8 mouse cellular contexts compared by ENCODE assay signal in the genomic region with DNA sequence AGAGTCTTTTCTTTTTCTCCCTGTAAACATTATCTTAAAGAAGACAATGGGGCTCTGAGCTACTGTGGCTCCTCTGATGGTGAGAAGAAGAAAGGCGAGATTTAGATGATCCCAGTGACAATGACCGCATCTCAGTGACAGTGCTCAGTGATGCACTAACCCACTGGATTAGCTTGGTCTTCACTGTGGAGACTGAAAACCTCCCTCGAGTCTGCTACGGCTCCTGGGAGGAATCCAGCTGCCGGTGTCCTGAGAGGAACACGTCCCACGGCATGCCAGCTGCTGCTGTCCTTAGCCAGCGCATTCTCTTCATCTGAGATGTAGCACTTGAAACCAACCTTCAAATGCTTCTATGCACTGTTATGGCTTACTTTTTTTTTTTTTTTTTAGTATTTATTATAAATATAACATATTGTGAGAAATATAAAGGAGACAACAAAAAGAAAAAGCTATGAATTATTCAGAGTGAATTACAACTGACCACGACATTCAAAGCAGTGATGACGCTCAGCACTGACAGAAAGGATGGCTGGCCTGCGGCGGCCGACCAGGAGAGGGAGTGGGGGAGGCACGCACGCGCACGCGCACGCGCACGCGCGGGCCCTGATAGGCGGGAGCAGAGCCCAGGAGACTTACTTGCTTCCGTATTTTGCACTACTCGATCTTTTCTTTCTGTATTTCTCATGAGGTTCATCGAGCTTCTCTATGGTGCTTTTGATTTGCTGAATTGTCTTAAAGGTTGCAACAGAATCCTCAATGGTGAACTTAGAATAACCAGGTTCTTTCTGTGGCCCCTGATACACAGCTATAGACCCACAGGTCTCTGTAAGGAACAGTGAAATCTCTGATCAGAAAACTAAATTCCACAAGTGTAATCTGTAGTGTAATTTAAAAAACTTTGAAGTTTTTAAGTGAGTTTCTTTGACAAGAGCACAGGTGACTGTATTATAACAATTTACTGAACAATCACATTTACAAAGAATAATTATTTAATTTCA. TPM values are rescaled to one million over a fixed set of nuclear protein-coding genes. Genes with fewer than 3 reads are reported as not detected.
DNase-seq lines count a peak whose midpoint lies in the region; ATAC-seq and TF ChIP-seq lines count a peak whose summit lies in the region.

No protein-coding gene starts in this region.

- WGBS in midbrain, embryonic 14.5 days: 21% methylated on average over 27 of the region's 27 CpGs
- 55% methylated on average over 27 of the region's 27 CpGs for WGBS in spleen, adult 2 months

- no peak overlapping the region for H3K27ac ChIP-seq in cortical plate, adult 2 months (ENCODE audit: insufficient read depth, low read length)
- H3K27ac ChIP-seq in midbrain, embryonic 14.5 days (replicated peaks; ENCODE audit: low read depth, low read length): peak overlapping the region; percentile 75
- H3K27ac ChIP-seq in spleen, adult 2 months (ENCODE audit: insufficient read depth, low read length): no peak overlapping the region

- H3K9ac ChIP-seq in midbrain, embryonic 14.5 days (replicated peaks; ENCODE audit: low read length): peak overlapping the region; percentile 43

- peak overlapping the region; percentile 52 for H3K4me2 ChIP-seq in midbrain, embryonic 14.5 days (ENCODE audit: low read length)

- 0 out of 2 replicates have a peak, but pooled peaks have one; percentile 16 for TF ChIP-seq POLR2A in cortical plate, adult 2 months (IDR thresholded peaks at IDR 0.05; ENCODE audit: extremely low read depth, insufficient read depth, low read length)
- TF ChIP-seq POLR2A in spleen, adult 2 months (IDR thresholded peaks at IDR 0.05; ENCODE audit: low read depth, low read length): no peak

- no peaks in the 10 kb centered on the region for H3K9me3 ChIP-seq in midbrain, embryonic 14.5 days (ENCODE audit: control insufficient read depth, low read length)

- no peaks in the 10 kb centered on the region for H3K27me3 ChIP-seq in midbrain, embryonic 14.5 days (ENCODE audit: control insufficient read depth, insufficient read depth, low read length)
- H3K27me3 ChIP-seq in spleen, adult 2 months (ENCODE audit: control insufficient read depth, insufficient read depth, low read length): no peaks in the 10 kb centered on the region

- DNase-seq in layer of hippocampus, adult 11-12 months (ENCODE audit: low spot score): peak; percentile 59
- DNase-seq in layer of hippocampus, adult 9-10 months (ENCODE audit: low spot score): no peak
- DNase-seq in gastrocnemius, postnatal 25 days: peak; percentile 47
- peak; percentile 67 for DNase-seq in induced T-regulatory cell, adult 2 months (ENCODE audit: low read depth)
- DNase-seq in liver: peak; percentile 82
- DNase-seq in midbrain, embryonic 14.5 days: peak; percentile 93
- DNase-seq in spleen, adult 2 months (ENCODE audit: low read depth in 1 of 2, low spot score in 2 of 2): peak; percentile 34 to 51

- peak; percentile 84 for ATAC-seq in midbrain, embryonic 14.5 days (ENCODE audit: low FRiP score, low TSS enrichment)

- H3K4me1 ChIP-seq in cortical plate, adult 2 months (ENCODE audit: control insufficient read depth, insufficient read depth, low read length): no peaks in the 10 kb centered on the region
- H3K4me1 ChIP-seq in midbrain, embryonic 14.5 days (ENCODE audit: control insufficient read depth, insufficient read depth, low read length): no peaks in the 10 kb centered on the region; the same call in 1 of the 2 replicates
- H3K4me1 ChIP-seq in spleen, adult 2 months (ENCODE audit: control insufficient read depth, insufficient read depth, insufficient read length): no peaks in the 10 kb centered on the region

- TF ChIP-seq CTCF in cortical plate, adult 2 months (IDR thresholded peaks at IDR 0.05; ENCODE audit: extremely low read depth, insufficient read depth, low read length): peak; percentile 25; the same call in 1 of the 2 replicates
- peak; percentile 19; the same call in 1 of the 2 replicates for TF ChIP-seq CTCF in spleen, adult 2 months (IDR thresholded peaks at IDR 0.05; ENCODE audit: extremely low read depth, insufficient read depth, insufficient read length, insufficient replicate concordance)

- peaks cover 28% of the 10 kb centered on the region for H3K36me3 ChIP-seq in midbrain, embryonic 14.5 days (ENCODE audit: control insufficient read depth, insufficient read depth, low read length)
- peaks cover 19% of the 10 kb centered on the region for H3K36me3 ChIP-seq in spleen, adult 2 months (ENCODE audit: control insufficient read depth, insufficient read depth, low read length)

- no peak overlapping the region for H3K4me3 ChIP-seq in cortical plate, adult 2 months (ENCODE audit: insufficient read depth, low read length)
- H3K4me3 ChIP-seq in midbrain, embryonic 14.5 days (replicated peaks; ENCODE audit: low read depth, low read length): peak overlapping the region; percentile 22; the same call in 1 of the 2 replicates
- no peak overlapping the region for H3K4me3 ChIP-seq in spleen, adult 2 months (ENCODE audit: extremely low read depth, insufficient read depth, insufficient read length)

RNA-seq across cellular contexts. Expression of a gene that starts 18.9 kb away (rescaled TPM):
- polyA plus RNA-seq in cortical plate, adult 2 months (2012; rRNA removed): 0.13 and 0.19 TPM in 2 replicates
- under 1 TPM; 0.13 to 0.19 TPM for total RNA-seq in gastrocnemius, postnatal 25 days (2021)
- not detected in 2 replicates for polyA plus RNA-seq in midbrain, embryonic 14.5 days (2014; fragmentation: Nextera tagmentation; extraction: Ambion mirVana)
- not detected in 2 replicates for polyA plus RNA-seq in spleen, adult 2 months (2012; rRNA removed)
